Mouse (Mus musculus) hindbrain, embryonic 12.5 days (tissue): Measurements from ENCODE around the gene Casp12. TPM values are rescaled to one million over a fixed set of nuclear protein-coding genes. Genes with fewer than 3 reads are reported as not detected.

Source experiments
- ATAC-seq: fragments of 200-750 bp; cut with Nextera tagmentation; 2 replicates; pipeline ENCODE4 v1.8.0; 2017; ENCODE audit warnings: moderate TSS enrichment; ENCODE audit not compliant: low FRiP score
- H3K27ac ChIP-seq: fragments of 300-500 bp; sonication (generic); 2 replicates; pipeline ENCODE4 v1.5.1; 2016; ENCODE audit warnings: mild to moderate bottlenecking
- H3K27me3 ChIP-seq: fragments of 300-500 bp; sonication (generic); 2 replicates; pipeline ENCODE4 v1.6.1; 2016; ENCODE audit warnings: mild to moderate bottlenecking
- H3K36me3 ChIP-seq: fragments of 300-500 bp; sonication (generic); 2 replicates; pipeline ENCODE4 v1.6.1; 2016; ENCODE audit warnings: mild to moderate bottlenecking
- H3K4me1 ChIP-seq: fragments of 300-500 bp; sonication (generic); 2 replicates; pipeline ENCODE4 v1.6.1; 2016
- H3K4me2 ChIP-seq: fragments of 300-500 bp; sonication (generic); replicated peaks from 2 replicates; pipeline ENCODE4 v1.6.1; 2016; ENCODE audit warnings: mild to moderate bottlenecking
- H3K4me3 ChIP-seq: fragments of 300-500 bp; sonication (generic); 2 replicates; pipeline ENCODE4 v1.5.1; 2016; ENCODE audit warnings: mild to moderate bottlenecking
- H3K9ac ChIP-seq: fragments of 300-500 bp; sonication (generic); 2 replicates; pipeline ENCODE4 v1.6.1; 2016; ENCODE audit warnings: mild to moderate bottlenecking, moderate library complexity
- H3K9me3 ChIP-seq: fragments of 300-500 bp; sonication (generic); replicated peaks from 2 replicates; pipeline ENCODE4 v1.6.1; 2016; ENCODE audit warnings: mild to moderate bottlenecking
- WGBS: fragments of 180-500 bp; shearing (Covaris S2); methylation state at CpG from one replicate; pipeline ENCODE4 v1.1.7; 2016; 5-methylcytosine and 5-hydroxymethylcytosine counted together
- polyA plus RNA-seq: library from polyadenylated mRNA; unstranded; fragments of >200 nt; fragmentation: Nextera tagmentation; extraction: Ambion mirVana; gene quantifications from 2 replicates; pipeline ENCODE4 v1.2.1, GENCODE M21; 2016

Casp12 gene
- polyA plus RNA-seq: 0.12 and 0.26 TPM in 2 replicates

GRCm38 (mm10) chr9:5345291-5345898 lies at the start of gene Casp12:
Gene Casp12 (plus strand): TSS chr9:5345430.
- H3K4me1 ChIP-seq: no peaks in the 10 kb centered on the region
- ATAC-seq: no peak
- no peak within 1 kb of the TSS for H3K27ac ChIP-seq
- no peak within 1 kb of the TSS for H3K9ac ChIP-seq
- H3K4me3 ChIP-seq: no peak within 1 kb of the TSS
- H3K27me3 ChIP-seq: no peaks in the 10 kb centered on the region
- no peak within 1 kb of the TSS for H3K4me2 ChIP-seq
- no peaks in the 10 kb centered on the region for H3K36me3 ChIP-seq
- 75% methylated on average over 4 of the region's 4 CpGs for WGBS
- no peaks in the 10 kb centered on the region for H3K9me3 ChIP-seq

DNA sequence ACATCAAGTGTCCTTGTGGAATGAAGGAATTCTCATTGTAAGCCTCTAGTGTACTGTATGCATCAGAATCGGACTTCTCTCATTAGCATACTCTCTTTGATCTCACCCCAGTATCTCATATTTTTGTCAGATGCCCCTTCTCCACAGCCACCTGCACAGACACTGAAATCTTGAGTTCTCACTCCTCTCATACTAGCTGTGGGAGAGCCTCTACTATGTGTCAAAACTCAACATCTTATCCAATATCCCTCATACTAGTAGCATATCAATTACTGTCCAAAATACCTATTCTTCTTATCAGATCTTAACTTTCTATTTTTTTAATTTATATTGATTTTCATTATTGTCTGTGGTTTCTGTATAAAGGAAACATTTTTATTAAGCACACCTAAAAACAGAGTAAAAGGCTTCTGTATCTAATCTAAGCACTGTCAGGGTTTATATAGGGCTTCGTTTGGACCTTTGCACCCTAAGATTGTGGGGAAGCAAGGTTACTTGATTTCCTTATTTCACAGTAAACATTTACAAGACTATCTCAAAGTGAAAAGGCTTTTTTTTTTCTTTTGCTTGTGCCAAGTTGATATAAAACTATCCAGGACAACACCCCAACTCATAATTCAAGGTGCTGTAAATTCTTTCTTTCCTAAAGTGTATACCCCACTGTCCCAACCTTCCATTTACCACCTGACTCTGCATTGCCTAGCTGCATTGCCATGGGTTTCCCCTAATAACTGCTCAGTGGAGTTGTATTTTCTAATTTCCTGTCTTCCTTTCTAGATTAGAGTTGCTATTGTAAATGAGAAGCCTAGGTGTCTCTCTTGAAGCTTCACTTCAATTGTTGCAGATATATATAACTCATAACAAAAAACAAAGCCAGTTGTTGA lies 48.6 kb upstream of the Casp12 start:
- Histone ChIP-seq H3K4me2 (no peak overlapping the region), H3K27me3 (no peaks in the 10 kb centered on the region), H3K4me1 (no peaks in the 10 kb centered on the region), H3K27ac (no peak overlapping the region), H3K9ac (no peak overlapping the region), H3K9me3 (no peaks in the 10 kb centered on the region), H3K36me3 (no peaks in the 10 kb centered on the region), H3K4me3 (no peak overlapping the region)
- ATAC-seq: no peak
- 90% methylated on average over 2 of the region's 2 CpGs for WGBS

DNA sequence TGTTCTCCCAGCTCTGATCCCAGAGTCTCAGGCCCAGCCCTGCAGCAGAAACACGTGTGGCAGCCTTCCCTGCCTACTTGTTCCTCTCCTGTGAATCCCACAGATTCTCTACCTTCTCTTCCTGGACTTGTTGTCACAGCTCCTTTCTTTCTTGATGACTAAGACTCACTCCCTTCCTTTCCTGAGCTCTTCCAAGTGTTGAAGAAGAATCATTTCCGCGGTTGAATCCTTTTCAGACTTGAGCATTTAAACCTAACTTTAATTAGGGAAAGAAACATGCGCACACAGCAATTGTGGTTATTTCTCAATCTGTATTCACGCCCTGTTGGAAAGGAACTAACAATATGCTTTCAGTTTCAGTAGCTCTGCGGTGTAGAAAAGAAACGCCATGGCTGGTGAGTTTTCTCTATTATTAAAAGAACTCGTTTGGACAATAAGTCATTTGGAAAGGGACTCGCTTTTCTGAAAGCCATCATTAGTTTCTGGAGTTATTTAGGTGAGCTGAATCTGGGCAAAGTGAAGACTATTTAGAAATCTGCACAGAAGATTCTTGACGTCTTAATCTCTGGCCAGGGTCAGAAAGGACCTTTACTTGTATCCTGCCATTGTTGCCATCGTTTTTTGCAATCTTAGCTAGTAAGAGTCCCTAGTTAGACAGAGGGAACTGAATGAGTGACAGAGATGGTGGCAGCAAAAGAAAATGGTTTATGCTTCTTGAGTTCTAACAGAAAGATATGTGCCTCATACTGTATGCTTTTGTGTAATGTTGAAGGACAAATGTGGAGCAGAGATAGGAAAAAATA lies 46.7 kb upstream of the Casp12 start, which contains the start of gene Casp1:
TSS of gene Casp1 (plus strand) at position 189 of the 803 bp plus-strand sequence.
- Histone ChIP-seq H3K36me3 (no peaks in the 10 kb centered on the region), H3K9me3 (no peaks in the 10 kb centered on the region), H3K27ac (no peak within 1 kb of the TSS), H3K4me3 (no peak within 1 kb of the TSS), H3K4me2 (no peak within 1 kb of the TSS), H3K4me1 (no peaks in the 10 kb centered on the region), H3K27me3 (no peaks in the 10 kb centered on the region), H3K9ac (no peak within 1 kb of the TSS)
- 74% methylated on average over 11 of the region's 11 CpGs for WGBS
- no peak for ATAC-seq

DNA sequence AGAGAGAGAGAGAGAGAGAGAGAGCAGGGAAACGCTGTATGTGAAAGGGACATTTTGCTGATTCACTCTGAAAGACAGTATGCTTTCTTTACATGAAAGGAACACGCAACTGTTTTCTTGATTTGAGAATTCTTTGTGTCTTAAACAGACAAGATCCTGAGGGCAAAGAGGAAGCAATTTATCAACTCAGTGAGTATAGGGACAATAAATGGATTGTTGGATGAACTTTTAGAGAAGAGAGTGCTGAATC lies 46.2 kb upstream of the Casp12 start:
- H3K27me3 ChIP-seq: no peaks in the 10 kb centered on the region
- H3K36me3 ChIP-seq: no peaks in the 10 kb centered on the region
- 84% methylated on average over 2 of the region's 2 CpGs for WGBS
- no peak overlapping the region for H3K4me3 ChIP-seq
- no peaks in the 10 kb centered on the region for H3K9me3 ChIP-seq
- H3K9ac ChIP-seq: no peak overlapping the region
- no peaks in the 10 kb centered on the region for H3K4me1 ChIP-seq
- H3K27ac ChIP-seq: no peak overlapping the region
- H3K4me2 ChIP-seq: no peak overlapping the region
- no peak for ATAC-seq

- Histone ChIP-seq H3K9ac (no peak within 1 kb of the TSS), H3K4me2 (no peak within 1 kb of the TSS), H3K4me3 (no peak within 1 kb of the TSS), H3K27me3 (no peaks in the 10 kb centered on the region), H3K36me3 (no peaks in the 10 kb centered on the region), H3K27ac (no peak within 1 kb of the TSS), H3K9me3 (no peaks in the 10 kb centered on the region), H3K4me1 (no peaks in the 10 kb centered on the region)
- no peak for ATAC-seq
- WGBS: 71% methylated on average over 5 of the region's 5 CpGs
Observed at GRCm38 (mm10) chr9:5308561-5308960, 36.7 kb upstream of the Casp12 start, which contains the start of gene Casp4. Gene Casp4 (plus strand): TSS chr9:5308828.

GRCm38 (mm10) chr9:5310112-5310511 lies 35.1 kb upstream of the Casp12 start:
- no peaks in the 10 kb centered on the region for H3K36me3 ChIP-seq
- no peak for ATAC-seq
- H3K9ac ChIP-seq: no peak overlapping the region
- H3K27ac ChIP-seq: no peak overlapping the region
- no peaks in the 10 kb centered on the region for H3K4me1 ChIP-seq
- H3K9me3 ChIP-seq: no peaks in the 10 kb centered on the region
- no peak overlapping the region for H3K4me2 ChIP-seq
- no peak overlapping the region for H3K4me3 ChIP-seq
- H3K27me3 ChIP-seq: no peaks in the 10 kb centered on the region

GRCm38 (mm10) chr9:5311435-5311834 lies 33.8 kb upstream of the Casp12 start:
- Histone ChIP-seq H3K4me2 (no peak overlapping the region), H3K4me1 (no peaks in the 10 kb centered on the region), H3K36me3 (no peaks in the 10 kb centered on the region), H3K27me3 (no peaks in the 10 kb centered on the region), H3K9ac (no peak overlapping the region), H3K9me3 (no peaks in the 10 kb centered on the region), H3K4me3 (no peak overlapping the region), H3K27ac (no peak overlapping the region)
- ATAC-seq: no peak
- WGBS: 77% methylated on average over 4 of the region's 4 CpGs

DNA sequence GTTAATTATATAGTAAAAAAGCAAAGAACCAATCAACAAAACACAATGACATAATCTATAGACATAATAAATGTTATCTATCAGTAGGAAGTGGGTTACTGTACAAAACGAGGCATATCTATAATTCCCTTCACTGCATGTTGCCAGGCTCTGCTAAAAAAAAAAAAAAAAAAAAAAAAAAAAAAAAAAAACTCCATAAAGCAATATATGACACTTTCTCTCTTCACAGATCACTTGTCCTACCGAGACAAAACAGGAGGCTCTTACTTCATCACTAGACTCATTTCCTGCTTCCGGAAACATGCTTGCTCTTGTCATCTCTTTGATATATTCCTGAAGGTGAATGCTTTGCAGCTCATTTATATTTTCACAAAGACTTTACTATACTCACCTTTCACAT lies 17.0 kb upstream of the Casp12 start:
- H3K9ac ChIP-seq: no peak overlapping the region
- no peak for ATAC-seq
- H3K9me3 ChIP-seq: no peaks in the 10 kb centered on the region
- no peak overlapping the region for H3K27ac ChIP-seq
- no peak overlapping the region for H3K4me2 ChIP-seq
- no peaks in the 10 kb centered on the region for H3K27me3 ChIP-seq
- no peaks in the 10 kb centered on the region for H3K4me1 ChIP-seq
- H3K4me3 ChIP-seq: no peak overlapping the region
- 80% methylated on average over 3 of the region's 3 CpGs for WGBS
- no peaks in the 10 kb centered on the region for H3K36me3 ChIP-seq

DNA sequence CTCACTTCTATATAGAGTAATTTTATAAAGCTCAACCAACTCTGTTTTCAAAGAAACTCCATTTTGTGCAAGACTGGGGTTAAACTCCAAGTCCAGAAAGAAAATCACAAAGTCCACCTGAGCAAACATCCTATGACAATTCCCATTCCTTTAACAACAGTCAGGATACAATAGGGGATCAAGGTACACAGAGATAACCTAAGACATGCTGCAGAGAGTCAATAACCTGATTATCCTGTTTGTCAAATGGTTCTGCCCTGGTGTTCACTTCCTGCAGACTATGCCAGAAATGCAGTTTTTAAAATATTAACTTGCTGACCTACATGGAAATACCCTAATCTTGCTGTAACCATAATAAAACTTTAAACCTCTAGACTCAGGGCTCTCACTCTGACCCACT lies 12.8 kb upstream of the Casp12 start:
- Histone ChIP-seq H3K27me3 (no peaks in the 10 kb centered on the region), H3K27ac (no peak overlapping the region), H3K9ac (no peak overlapping the region), H3K36me3 (no peaks in the 10 kb centered on the region), H3K4me2 (no peak overlapping the region), H3K4me3 (no peak overlapping the region), H3K9me3 (no peaks in the 10 kb centered on the region), H3K4me1 (no peaks in the 10 kb centered on the region)
- ATAC-seq: no peak

DNA sequence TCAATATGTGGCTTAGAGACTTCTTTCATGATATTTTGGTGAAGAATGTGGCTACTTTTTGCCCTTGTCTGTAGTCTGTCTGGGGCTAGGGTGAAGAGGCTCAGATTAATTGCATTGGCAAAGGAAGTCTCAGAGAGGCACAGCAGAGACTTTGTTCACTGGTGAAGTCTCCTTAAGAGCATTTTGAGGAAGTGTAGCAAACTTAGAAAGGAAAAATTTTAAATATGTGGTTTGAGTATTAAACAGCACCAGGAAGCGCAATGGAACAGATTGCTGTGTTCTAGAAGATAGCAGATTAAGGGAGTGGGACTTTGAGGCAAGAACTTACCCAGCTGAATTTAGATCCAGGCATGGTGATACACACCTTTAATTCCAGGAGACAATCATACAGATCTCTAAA lies 11.8 kb upstream of the Casp12 start:
- 97% methylated on average over 1 of the region's 1 CpGs for WGBS
- Histone ChIP-seq H3K36me3 (no peaks in the 10 kb centered on the region), H3K9ac (no peak overlapping the region), H3K4me3 (no peak overlapping the region), H3K4me2 (no peak overlapping the region), H3K27me3 (no peaks in the 10 kb centered on the region), H3K27ac (no peak overlapping the region), H3K9me3 (no peaks in the 10 kb centered on the region), H3K4me1 (no peaks in the 10 kb centered on the region)
- no peak for ATAC-seq

DNA sequence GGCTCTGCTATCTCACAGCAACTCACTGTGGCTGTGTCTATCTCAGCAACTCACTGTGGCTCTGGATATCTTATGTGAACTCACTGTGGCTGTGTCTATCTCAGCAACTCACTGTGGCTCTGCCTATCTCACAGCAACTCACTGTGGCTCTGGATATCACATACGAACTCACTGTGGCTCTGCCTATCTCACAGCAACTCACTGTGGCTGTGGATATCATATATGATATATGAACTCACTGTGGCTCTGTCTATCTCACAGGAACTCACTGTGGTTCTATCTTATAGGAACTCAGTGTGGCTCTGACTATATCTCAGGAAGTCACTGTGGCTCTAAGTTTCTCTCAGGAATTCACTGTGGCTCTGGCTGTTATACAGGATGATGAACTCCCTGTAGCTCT lies 2.1 kb upstream of the Casp12 start:
- Histone ChIP-seq H3K36me3 (no peaks in the 10 kb centered on the region), H3K4me2 (no peak overlapping the region), H3K4me1 (no peaks in the 10 kb centered on the region), H3K9me3 (no peaks in the 10 kb centered on the region), H3K27ac (no peak overlapping the region), H3K4me3 (no peak overlapping the region), H3K27me3 (no peaks in the 10 kb centered on the region), H3K9ac (no peak overlapping the region)
- 88% methylated on average over 1 of the region's 1 CpGs for WGBS
- ATAC-seq: no peak

- Histone ChIP-seq H3K4me1 (no peaks in the 10 kb centered on the region), H3K27ac (no peak overlapping the region), H3K4me2 (no peak overlapping the region), H3K9me3 (no peaks in the 10 kb centered on the region), H3K27me3 (no peaks in the 10 kb centered on the region), H3K36me3 (no peaks in the 10 kb centered on the region), H3K4me3 (no peak overlapping the region), H3K9ac (no peak overlapping the region)
- ATAC-seq: no peak
- WGBS: 86% methylated on average over 4 of the region's 4 CpGs
Observed at GRCm38 (mm10) chr9:5344090-5344489, 1.1 kb upstream of the Casp12 start.
